ENCODE assay signal across 7 mouse cellular contexts in the genomic region with DNA sequence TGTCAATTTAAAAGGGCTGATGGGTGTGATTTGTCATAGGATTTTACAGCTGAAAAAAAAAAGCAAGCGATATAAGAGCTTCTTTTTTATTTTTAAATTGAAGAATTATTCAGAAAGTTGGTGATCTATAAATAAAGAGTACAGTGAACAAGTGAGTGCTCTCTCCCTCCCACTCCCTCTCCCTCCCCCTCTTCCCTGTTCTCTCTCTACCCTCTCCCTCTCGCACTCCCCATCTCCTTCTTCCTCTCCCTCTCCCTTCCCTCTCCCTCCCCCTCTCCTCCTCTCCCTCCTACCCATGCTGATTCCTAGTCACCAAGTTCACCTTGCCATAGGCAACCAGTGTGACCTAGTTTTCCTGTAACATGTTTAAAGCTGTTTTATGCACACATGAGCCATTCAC.
"Had no signal": no experiment of that assay in that cellular context is flagged by ENCODE, and none has a peak within 500 bp of the region (broad histone marks: within the 10 kb centered on the region; RNA-seq: fewer than 3 reads in every experiment).

No protein-coding gene starts in this region.

- DNase-seq: kidney, adult 9 months; kidney, postnatal 14 days; lung, adult 2 months; lung, postnatal 4 days; midbrain, embryonic 14.5 days; thymus, adult 2 months; thymus, postnatal 25 days had no signal
